Comparison of ENCODE assay signal across 35 mouse cellular contexts in genomic region chr7:128267813-128268212, GRCm38 (mm10). TPM values are rescaled to one million over a fixed set of nuclear protein-coding genes. Genes with fewer than 3 reads are reported as not detected.
"Had no signal": no experiment of that assay in that cellular context is flagged by ENCODE, and none has a peak within 500 bp of the region (broad histone marks: within the 10 kb centered on the region; RNA-seq: fewer than 3 reads in every experiment).

No protein-coding gene starts in this region.

- DNase-seq: gastrocnemius, postnatal 14 days; gastrocnemius, postnatal 36 days; heart, adult 18-20 months; heart, postnatal 10 days; heart, postnatal 4 days; layer of hippocampus, adult 9-11 months; layer of hippocampus, postnatal 36 days; liver; liver, embryonic 13.5 days had no signal

- H3K27ac ChIP-seq: heart, embryonic 10.5 days; hindbrain, embryonic 10.5 days; hindbrain, embryonic 12.5 days; hindbrain, embryonic 14.5 days; intestine, embryonic 15.5 days; kidney, embryonic 15.5 days; kidney, postnatal 0 days; limb, embryonic 10.5 days; limb, embryonic 12.5 days; liver, embryonic 15.5 days had no signal

- H3K9ac ChIP-seq: heart, embryonic 12.5 days; hindbrain, embryonic 12.5 days; hindbrain, embryonic 14.5 days; intestine, embryonic 15.5 days; kidney, embryonic 15.5 days; limb, embryonic 12.5 days; liver, embryonic 13.5 days; liver, embryonic 15.5 days had no signal

- ATAC-seq: hindbrain, embryonic 16.5 days; inflammation-experienced regulatory T-cells, adult 6 months; intestine, embryonic 15.5 days; intestine, postnatal 0 days had no signal

- H3K4me2 ChIP-seq: heart, embryonic 12.5 days; hindbrain, embryonic 12.5 days; hindbrain, embryonic 14.5 days; intestine, embryonic 15.5 days; kidney, embryonic 15.5 days; limb, embryonic 12.5 days; liver, embryonic 11.5 days; liver, embryonic 13.5 days; liver, embryonic 15.5 days had no signal

- H3K27me3 ChIP-seq: hindbrain, embryonic 12.5 days; intestine, embryonic 15.5 days; kidney, embryonic 15.5 days; limb, embryonic 12.5 days had no signal

- H3K4me1 ChIP-seq: hindbrain, embryonic 12.5 days; kidney, embryonic 15.5 days; limb, embryonic 12.5 days had no signal

- H3K4me3 ChIP-seq: heart, embryonic 10.5 days; heart, embryonic 12.5 days; hindbrain, embryonic 10.5 days; hindbrain, embryonic 12.5 days; intestine, embryonic 15.5 days; kidney, embryonic 15.5 days; limb, embryonic 10.5 days; limb, embryonic 12.5 days; liver, embryonic 13.5 days; liver, embryonic 15.5 days had no signal

- H3K9me3 ChIP-seq: heart, embryonic 10.5 days; heart, embryonic 12.5 days; hindbrain, embryonic 10.5 days; hindbrain, embryonic 12.5 days; intestine, embryonic 15.5 days; kidney, embryonic 15.5 days; limb, embryonic 10.5 days; limb, embryonic 12.5 days; liver, embryonic 13.5 days; liver, embryonic 15.5 days had no signal

RNA-seq across cellular contexts. Expression of gene Slc5a2, which starts 2.4 kb away (rescaled TPM):
- total RNA-seq: gastrocnemius, postnatal 14 days; gastrocnemius, postnatal 36 days; granulocyte monocyte progenitor cell, adult 5-6 weeks; heart, adult 18-20 months; heart, adult 8-10 months; heart, postnatal 10 days; heart, postnatal 25 days; heart, postnatal 4 days; layer of hippocampus, adult 18-20 months; layer of hippocampus, adult 8-10 months; layer of hippocampus, postnatal 14 days; layer of hippocampus, postnatal 36 days; left cerebral cortex, adult 18-20 months; left cerebral cortex, adult 8-10 months; left cerebral cortex, postnatal 10 days; left cerebral cortex, postnatal 25 days had no signal
- polyA plus RNA-seq: hindbrain, embryonic 12.5 days; hindbrain, embryonic 14.5 days; inflammation-experienced regulatory T-cells, adult 6 months; intestine, postnatal 0 days; large intestine, adult 2 months; limb, embryonic 12.5 days had no signal
